Mouse (Mus musculus) hematopoietic multipotent progenitor cell, adult 10-12 weeks (in vitro differentiated cells): ENCODE data around the gene Ttc24. TPM values are rescaled to one million over a fixed set of nuclear protein-coding genes. Genes with fewer than 3 reads are reported as not detected.

ENCODE experiments used
- polyA plus RNA-seq: library from polyadenylated mRNA; stranded (reverse); fragments of >175 nt; gene quantifications from 2 replicates; pipeline ENCODE4 v1.2.3, GENCODE M21; 2012; ENCODE audit warnings: low replicate concordance

Ttc24 gene
- polyA plus RNA-seq = not detected in 2 replicates

GRCm38 (mm10) chr3:88078204-88078603 is at the start of gene Ttc24:
TSS of gene Ttc24 (minus strand) at chr3:88078304.

GRCm38 (mm10) chr3:88081345-88082223 is 3.5 kb upstream of the Ttc24 start, which contains the start of gene Iqgap3:
TSS of gene Iqgap3 (plus strand) at chr3:88081971.

GRCm38 (mm10) chr3:88057902-88058696 is 20.0 kb downstream of the Ttc24 start, which contains the start of gene Naxe:
TSS of gene Naxe (minus strand) at chr3:88058495.

GRCm38 (mm10) chr3:88042661-88043421 is 35.3 kb downstream of the Ttc24 start, which contains the start of gene Gpatch4:
TSS of gene Gpatch4 (plus strand) at chr3:88043108.

GRCm38 (mm10) chr3:88027434-88028186 is 50.5 kb downstream of the Ttc24 start, which contains the start of gene Hapln2:
TSS of gene Hapln2 (minus strand) at chr3:88027583.

Other genes starting within 250 kb of the Ttc24 start
- gene Sh2d2a, start 231.5 kb downstream of the Ttc24 start, polyA plus RNA-seq = 44.4 and 53.9 TPM in 2 replicates
- gene Prcc, start 192.7 kb downstream of the Ttc24 start, polyA plus RNA-seq = 45.1 and 93.5 TPM in 2 replicates
- 173 and 225 TPM in 2 replicates for gene Hdgf, start 172.0 kb downstream of the Ttc24 start, polyA plus RNA-seq
- gene Mrpl24, start 158.8 kb downstream of the Ttc24 start, polyA plus RNA-seq = 10.9 and 17.1 TPM in 2 replicates
- gene Isg20l2, start 148.0 kb downstream of the Ttc24 start, polyA plus RNA-seq = 8.3 and 11.8 TPM in 2 replicates
- 20.9 and 36.6 TPM in 2 replicates for gene Rrnad1, start 147.6 kb downstream of the Ttc24 start, polyA plus RNA-seq
- 0.55 TPM in 1 of 2 replicates, not detected in the other for gene Crabp2, start 129.6 kb downstream of the Ttc24 start, polyA plus RNA-seq
- 0.07 and 0.10 TPM in 2 replicates for gene Nes, start 107.2 kb downstream of the Ttc24 start, polyA plus RNA-seq
- gene Bcan, start 78.1 kb downstream of the Ttc24 start, polyA plus RNA-seq = not detected in 2 replicates
- not detected in 2 replicates for gene Hapln2, start 50.7 kb downstream of the Ttc24 start, polyA plus RNA-seq
- gene Gpatch4, start 35.2 kb downstream of the Ttc24 start, polyA plus RNA-seq = 7.9 and 19.9 TPM in 2 replicates
- gene Naxe, start 19.8 kb downstream of the Ttc24 start, polyA plus RNA-seq = 40.0 and 40.3 TPM in 2 replicates
- 0.41 and 3.5 TPM in 2 replicates for gene Iqgap3, start 3.7 kb upstream of the Ttc24 start, polyA plus RNA-seq
- 210 and 298 TPM in 2 replicates for gene Mef2d, start 64.1 kb upstream of the Ttc24 start, polyA plus RNA-seq
- 0.09 TPM in 2 replicates for gene Rhbg, start 176.4 kb upstream of the Ttc24 start, polyA plus RNA-seq
- gene Gm38392, start 208.9 kb upstream of the Ttc24 start, polyA plus RNA-seq = not detected in 2 replicates
- 1.1 and 1.4 TPM in 2 replicates for gene Tsacc, start 218.7 kb upstream of the Ttc24 start, polyA plus RNA-seq
- gene Cct3, start 218.8 kb upstream of the Ttc24 start, polyA plus RNA-seq = 4.2 and 11.7 TPM in 2 replicates
- 28.3 and 133 TPM in 2 replicates for gene Glmp, start 246.7 kb upstream of the Ttc24 start, polyA plus RNA-seq